Mouse (Mus musculus): ENCODE measurements around the gene Pdgfb.

DNA sequence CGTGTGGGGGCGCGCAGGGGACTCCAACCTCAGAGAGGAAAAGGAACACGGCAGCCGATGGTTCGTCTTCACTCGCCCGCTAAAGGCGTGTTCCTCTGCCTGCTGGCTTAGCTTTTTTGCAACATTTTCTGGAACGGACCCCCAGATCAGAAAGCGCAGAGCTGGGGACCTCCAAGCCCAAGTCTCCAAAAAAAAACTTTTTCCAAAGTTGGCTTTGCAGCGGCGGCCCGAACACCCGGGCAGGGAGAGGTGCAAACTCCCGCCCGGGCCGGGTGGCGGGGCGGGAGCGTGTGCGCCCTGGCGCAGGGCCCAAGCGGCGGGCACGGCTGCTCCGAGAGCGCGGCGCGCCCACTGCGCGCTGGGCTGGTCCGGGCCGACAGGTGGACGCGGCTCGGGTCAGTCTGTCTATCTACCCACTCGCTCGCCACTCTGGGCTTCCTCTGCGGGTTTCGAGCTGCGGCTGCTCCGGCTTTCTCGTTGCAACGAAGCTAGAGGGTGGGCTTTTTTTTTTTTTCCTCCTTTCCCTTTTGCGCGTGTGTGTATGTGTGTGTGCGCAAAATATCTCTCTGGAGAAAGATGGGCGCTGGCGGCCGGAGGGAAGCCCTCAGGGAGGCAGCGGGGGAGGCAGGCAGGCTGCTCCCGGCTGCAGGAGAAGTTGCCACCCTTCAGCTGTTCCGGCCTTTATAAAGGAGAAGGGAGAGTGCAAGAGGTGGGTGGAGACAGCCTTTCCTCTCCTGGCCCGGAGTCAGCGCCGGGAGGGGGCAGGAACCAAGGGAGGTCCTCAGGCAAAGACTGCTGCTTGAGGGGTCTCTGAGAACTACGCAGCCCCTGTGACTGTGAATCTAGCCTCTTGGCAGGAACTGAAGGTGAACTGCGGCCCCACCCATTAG, at the start of gene Pdgfb:
- peak; percentile 85 for TF ChIP-seq POLR2A (IDR thresholded peaks at IDR 0.05; ENCODE audit: insufficient read length, low read depth)
- TF ChIP-seq TCF12 (IDR thresholded peaks at IDR 0.05; ENCODE audit: insufficient read depth, poor library complexity, severe bottlenecking) = peak; percentile 27
- TF ChIP-seq MAX (IDR thresholded peaks at IDR 0.05; ENCODE audit: low read depth) = no peak
- TF ChIP-seq USF1 (IDR thresholded peaks at IDR 0.05; ENCODE audit: low read depth) = no peak
